Mouse (Mus musculus) left cerebral cortex, adult 9 months (tissue): ENCODE data around the gene Gm5938.

Experiments used
- DNase-seq, 2 experiments: peaks; one replicate each; pipeline ENCODE4 v3.0.0; 2022; ENCODE audit warnings: low spot score in 2 of 2

Gene Gm5938

DNA sequence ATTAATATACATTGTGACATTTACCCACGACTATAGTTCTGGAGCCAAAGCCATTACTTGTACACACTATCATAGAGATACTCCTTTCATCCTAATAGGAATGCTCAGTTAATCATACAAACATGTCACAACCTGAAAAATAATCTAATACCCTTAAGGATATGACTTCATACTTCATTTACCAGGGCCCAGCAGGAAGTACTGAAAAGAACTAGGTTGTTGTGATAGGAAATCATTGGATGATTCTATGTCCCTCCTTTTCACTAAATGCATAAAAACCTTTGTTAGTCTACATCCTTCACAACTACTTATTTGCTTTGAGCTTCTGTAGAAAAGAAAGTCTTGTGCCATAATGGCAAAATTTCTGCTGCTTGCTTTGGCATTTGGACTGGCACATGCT lies at the start of gene Gm5938:
TSS of gene Gm5938 (plus strand) at position 301 of the 400 bp plus-strand sequence.
- no peak for DNase-seq

DNA sequence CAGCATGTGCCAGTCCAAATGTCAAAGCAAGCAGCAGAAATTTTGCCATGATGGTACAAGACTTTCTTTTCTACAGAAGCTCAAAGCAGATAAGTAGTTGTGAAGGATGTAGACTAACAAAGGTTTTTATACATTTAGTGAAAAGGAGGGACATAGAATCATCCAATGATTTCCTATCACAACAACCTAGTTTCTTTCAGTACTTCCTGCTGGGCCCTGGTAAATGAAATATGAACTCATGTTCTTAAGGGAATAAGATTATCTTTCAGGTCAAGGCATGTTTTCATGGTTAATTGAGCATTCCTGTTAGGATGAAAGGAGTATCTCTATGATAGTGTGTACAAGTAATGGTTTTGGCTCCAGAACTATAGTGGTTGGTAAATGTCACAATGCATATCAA lies 34.0 kb upstream of the Gm5938 start, which contains the start of gene Obp1a:
TSS of gene Obp1a (minus strand) at position 101 of the 400 bp plus-strand sequence.
- no peak for DNase-seq
